Mouse (Mus musculus) cerebellum, postnatal 25 days (tissue): Measurements from ENCODE around the gene Kifc3.
"Not testable (repeated sequence)": the region's sequence is repeated elsewhere in the genome, so short reads cannot be mapped to it uniquely, and the experiment has no call there.

Source experiments
- DNase-seq, 2 experiments: peaks; one replicate each; pipeline ENCODE4 v3.0.0; 2021; ENCODE audit warnings: mixed read lengths in 2 of 2

The Kifc3 gene

DNA sequence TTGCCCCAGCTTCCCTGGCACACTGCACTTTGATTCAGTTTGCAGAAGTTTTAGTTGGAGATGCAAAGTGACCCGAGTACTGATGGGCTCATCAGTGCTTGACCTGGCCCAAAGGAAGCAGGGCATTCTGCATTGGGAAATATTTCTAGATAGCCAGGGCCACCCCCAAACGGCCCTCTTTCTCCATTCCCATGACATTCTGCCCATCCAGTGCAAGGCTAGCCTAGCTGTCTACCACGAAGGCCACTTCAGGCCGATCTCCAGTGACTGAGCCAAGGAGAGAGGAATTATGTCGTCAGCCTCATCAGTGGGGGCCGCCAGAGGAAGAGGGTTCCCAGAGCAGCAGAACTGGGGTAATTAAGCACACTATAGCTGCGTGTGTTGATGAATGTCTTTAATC lies 1.1 kb downstream of the Kifc3 start:
- DNase-seq, result no peak

DNA sequence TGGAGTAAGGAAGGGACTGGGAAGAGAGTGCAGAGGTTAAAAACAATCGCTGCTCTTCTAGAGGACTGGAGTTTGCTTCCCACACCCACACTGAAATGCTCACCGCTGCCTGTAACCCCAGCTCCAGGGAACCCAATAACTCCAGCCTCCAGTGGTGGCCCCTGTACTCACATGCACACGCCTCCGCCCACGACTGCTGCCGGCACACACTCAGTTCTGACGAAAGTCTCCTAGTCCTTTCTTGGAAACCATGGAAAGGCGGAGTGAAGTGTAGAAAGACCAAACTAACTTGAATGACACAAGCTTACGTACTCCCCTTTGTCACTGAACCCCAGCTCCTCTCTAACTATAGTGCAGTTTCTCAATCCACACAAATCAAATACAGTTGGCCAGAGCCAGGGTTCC lies 2.6 kb downstream of the Kifc3 start:
- no peak for DNase-seq

DNA sequence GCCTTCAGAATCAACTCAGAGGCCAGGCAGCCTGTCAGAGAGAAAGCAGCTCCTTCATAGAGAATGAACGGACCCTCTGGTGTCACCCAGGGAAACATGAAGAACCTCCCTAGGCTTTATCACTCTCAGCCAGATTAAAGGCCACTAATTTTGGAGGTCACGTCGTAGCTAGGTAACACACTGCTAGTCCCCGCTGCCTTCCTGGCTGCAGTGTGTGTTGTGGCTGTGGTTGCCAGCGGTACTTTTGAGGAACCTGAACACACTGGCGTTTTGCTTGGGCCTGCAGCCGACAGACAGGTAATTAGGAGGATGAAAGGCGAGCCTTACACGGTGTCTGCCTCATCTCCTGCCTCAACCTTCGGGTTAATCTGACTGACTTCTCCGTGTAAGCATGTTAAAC lies 6.9 kb downstream of the Kifc3 start:
- DNase-seq, result no peak

DNA sequence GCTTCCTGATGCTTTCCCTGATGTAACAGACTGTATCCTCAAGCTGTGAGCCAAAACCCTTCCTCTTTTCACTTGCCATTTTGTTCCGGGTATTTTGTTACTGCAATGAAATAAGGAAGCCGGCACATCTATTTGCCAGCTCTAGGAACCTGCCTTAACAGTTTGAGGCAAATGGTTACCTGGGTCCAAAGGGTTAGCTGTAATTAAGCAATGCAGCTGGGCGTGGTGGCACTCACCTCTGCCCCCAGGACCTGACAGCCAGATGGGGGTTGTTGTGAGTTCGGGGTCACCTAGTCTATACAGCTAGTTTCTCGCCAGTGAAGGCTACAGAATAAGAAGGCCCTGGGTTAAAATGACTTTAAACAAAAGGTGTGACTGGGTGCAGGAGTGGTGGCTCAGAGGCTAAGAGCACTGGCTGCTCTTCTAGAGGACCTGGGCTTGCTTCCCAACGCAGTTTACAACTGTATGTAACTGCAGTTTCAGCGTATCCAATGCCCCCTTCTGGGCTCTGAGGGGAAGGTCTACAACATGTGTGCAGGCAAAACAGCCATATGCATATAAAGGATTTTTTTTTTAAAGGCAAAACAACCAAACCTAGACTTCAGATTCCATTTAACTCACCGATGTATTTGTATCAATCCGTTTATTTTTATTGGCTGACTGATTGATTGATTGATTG lies 11.0 kb downstream of the Kifc3 start:
- no peak for DNase-seq

DNA sequence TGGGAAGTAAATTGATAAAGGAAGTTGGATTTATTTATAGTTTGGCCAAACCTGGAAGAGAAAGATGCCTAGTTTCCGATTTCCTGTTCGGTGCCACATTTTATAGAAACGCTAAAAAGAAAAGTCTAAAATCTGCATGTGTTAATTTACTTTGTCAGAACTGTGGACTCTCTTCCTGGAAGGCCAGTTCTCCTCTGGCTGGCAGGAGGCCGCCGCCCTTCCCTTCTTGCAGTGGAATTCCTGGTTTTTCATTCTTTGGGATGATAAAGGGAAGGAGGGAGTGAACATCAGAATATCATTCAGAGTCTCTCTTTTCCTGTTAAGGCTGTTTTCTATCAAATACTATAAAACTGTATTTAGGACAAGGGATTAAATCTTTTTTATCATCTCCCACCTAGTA lies 15.0 kb downstream of the Kifc3 start:
- DNase-seq, result no peak

DNA sequence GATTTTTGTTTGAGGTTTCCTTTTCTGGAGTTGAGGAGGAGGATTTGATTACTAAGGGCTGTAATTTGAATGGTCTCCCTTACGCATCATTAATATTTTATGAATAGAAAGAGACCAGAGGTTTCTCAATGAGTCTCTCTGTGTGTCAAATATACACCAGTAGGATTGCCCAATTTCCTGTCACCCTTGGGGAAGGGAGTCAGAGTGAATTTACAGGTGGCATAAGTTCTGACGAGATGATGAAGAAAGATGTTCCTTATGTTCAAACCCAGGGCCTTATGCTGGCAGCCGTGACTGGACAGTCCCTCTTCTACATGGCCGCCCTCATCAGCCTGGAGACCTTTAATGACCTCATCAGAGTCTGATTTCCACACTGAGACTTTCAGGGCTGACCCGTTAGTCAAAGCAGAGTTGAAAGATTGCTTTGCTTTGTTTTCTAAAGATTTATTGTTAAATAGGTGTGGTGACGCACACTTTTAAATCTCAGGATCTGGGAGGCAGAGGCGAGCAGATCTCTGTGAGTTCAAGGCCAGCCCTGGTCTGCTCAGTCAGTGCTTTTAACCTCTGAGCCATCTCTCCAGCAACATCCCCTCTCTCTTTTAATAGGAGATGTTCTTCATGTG lies 16.6 kb downstream of the Kifc3 start:
- DNase-seq, result no peak

DNA sequence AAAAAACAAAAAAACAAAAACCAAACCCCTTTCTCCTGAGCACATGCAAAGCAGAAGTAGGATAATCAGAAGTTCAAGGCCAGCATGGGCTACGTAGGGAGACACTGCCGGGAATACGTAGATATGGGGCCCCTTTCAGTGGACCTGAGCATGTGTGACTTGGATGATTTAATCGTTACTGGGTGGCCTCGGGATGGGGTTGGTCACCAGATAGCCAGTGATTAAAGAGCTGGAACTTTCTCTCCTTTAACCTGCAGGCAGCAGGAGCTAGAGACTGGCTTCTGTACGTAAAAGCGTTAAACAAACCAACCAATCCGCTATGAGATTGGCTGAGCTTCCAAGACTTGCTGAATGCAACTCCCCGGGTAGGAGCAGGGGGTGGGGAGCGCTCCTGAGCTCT lies 17.5 kb downstream of the Kifc3 start:
- DNase-seq, result no peak

DNA sequence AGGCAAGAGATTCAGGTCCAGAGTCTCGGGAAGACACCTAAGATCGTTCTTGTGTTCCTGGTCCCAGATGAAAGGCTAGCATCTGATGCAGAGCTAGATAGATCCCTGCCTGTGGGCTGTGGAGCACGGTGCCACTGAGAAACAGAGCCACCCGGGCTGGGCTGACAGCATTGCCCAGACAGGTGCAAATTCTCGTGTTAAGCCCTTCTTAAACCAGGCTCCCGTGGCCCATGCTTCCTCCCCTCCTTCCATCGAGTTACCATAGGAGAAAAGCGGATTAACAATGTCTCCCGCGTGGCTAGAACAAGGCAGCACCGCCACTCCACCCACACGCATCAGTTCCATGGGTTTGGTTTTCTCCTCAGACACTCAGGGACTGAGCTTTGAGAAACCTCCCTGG lies 18.4 kb downstream of the Kifc3 start:
- DNase-seq, result no peak

DNA sequence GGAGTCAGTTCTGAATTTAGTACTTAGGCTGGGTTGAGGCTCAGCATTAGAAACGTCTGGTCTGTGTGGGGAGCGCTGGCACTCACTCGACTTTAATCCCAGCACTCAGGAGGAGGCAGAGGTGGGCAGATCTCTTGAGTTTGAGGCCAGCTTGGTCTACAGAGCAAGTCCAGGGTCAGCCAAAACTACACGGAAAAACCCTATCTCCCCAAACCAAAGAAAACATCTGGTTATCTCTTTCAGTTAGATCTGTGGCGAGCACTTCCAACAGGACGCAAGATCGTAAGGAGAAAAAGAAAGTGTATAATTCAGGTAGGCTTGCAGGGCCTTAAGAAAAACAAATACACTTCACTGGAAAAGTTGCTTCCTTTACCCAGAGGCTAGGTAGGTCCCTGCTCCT lies 20.8 kb downstream of the Kifc3 start:
- DNase-seq, result no peak

DNA sequence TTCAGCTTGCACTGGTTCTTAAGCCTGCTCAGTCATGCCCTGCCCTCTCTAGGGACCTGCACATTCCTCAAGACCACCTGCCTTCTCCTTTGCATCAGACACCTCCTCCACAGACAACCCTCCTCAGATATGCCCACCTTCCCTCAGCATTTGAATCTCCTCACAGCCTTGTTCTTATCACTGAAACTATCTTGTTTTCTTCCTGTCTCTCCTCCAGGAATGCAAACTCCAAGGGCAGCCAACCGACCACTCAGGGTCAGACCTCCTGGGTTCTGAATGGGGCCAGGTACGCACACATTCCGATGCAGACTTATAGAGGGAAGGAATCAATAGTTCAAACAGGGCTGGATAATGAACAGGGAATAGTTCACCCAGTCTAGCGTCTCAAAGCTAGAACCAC lies 24.4 kb downstream of the Kifc3 start:
- DNase-seq, result no peak

DNA sequence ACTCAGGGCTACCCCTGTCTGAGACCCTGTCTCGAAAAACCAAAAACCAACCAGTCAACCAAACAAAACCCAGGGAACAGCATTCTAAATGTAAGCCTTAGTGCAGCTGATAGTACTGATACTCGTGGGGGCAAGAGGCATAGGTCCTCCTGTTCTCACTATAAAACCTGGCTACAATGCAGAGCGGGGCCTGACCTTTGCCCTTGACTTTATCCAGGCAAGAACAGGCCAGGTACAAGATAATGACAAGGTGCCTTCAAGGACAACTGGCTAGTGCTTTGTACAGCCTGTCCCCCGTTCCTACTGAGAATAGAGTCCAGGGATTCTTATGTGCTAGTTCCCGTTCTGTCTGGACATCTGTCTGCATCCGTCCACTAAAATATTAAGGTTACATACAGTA lies 25.6 kb downstream of the Kifc3 start:
- no peak for DNase-seq

DNA sequence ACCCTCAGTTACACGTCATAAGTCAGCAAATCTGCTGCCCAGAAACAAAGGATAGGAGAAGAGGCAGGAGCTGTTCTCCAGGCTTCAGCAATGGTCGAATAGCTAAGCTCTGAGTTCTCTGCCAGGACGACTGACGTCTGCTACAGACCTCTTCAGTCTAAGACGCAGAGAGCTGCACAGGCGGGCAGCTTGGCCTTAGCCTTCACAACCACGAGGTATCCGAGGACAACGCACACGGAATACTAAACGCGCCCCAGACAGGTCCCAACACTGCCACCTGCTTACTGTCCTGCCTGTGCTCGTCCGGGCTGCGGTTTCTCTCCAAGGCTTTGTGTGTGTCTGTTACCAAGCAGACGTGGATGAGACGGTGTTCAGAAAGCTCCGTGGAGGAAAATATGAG lies 26.8 kb downstream of the Kifc3 start:
- DNase-seq, result peak; percentile 15 to 33

DNA sequence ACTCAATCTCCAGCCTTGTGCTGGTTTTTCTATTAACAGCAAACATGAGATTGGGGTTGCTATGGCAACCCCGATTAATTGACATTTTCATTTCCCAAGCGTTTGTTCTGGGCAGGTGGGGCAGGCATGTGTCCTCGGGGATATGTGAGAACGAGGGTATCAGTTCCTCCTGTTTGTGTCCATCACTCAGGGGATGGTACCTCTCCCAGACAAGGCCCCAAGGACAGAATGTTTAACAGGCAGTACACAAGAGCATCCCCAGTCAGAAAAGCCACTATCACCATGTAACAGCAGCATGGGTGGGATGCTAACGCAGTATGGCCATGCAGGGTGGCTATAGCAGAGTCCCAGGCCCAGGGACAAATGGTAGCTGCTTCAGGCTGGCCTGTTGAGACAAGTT lies 27.3 kb downstream of the Kifc3 start:
- no peak for DNase-seq

DNA sequence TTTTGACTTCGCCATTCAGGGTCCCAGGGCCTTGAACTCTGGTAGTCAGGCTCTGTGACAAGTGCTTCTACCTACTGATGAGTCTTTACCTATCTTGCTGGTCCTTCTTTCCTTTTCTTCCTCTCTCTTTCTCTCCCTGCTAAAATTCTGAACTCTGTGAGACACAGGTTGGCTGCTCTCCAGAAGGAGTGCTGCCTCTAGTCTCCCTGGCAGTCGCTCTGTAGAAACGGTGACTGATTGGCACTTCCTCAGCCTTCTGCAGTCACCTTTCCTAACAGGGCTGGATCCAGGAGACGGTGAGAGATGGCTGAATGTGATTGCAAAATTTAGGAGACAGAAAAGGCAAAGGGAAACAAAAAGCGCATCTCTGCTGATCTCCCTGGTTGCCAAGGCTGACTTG lies 30.2 kb downstream of the Kifc3 start:
- DNase-seq, result no peak

DNA sequence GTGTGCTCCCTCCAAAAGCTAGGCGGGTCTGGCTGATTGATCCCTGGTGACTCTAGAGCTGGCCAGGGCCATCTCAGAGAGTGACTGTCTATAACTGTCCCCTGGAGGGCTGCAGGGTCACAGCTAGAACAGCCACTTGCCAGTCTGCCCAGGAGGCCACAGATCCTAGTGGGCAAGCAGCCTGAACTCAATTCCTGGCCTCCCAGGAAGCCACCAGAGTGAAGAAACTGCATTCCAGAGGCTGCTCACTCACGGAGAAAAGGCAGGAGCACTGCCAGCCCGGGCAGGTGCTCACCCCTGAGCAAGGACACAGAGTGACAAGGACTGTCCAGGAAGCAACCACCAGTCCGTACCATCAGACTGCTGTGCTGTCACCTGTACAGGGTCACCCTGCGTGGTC lies 34.9 kb downstream of the Kifc3 start:
- DNase-seq, result no peak

DNA sequence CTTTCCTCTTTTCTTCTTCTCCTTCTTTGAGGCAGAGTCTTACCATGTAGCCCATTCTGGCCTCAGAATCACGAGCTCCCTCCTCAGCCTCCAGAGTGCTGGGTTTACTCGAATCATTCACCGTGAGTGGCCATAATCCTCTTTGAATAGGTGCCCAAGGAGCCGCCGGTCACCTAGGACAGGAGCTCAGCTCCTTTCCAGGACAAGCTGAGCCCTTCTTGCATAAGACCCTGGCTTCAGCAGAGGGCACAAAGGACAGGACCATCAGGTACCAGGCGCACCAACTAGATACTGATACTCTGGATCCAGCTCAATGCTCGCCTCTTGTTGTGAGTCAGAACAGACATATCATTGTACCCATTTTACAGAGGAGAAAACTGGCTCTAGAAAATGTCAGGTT lies 36.2 kb downstream of the Kifc3 start:
- no peak for DNase-seq

DNA sequence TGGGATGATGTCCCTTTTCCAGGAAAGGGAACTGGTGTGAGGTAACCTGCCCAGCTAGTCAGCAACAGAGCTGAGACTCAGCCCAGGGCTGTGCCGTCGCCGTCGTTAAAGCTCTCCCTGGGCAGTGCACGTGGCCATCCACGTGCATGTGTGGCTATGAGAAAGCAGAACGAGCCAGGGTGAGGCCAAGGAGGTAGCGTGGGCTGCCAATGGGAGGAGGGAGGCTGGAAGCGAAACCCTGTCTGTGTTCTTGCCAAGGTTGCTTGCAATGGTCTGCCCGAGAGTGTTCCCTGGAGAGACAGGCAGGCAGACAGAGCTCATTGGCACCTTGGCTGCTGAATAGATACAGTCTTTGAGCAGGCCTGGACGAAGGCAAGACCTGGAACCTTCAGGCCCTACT lies 36.7 kb downstream of the Kifc3 start:
- DNase-seq, result peak; percentile 48 to 59

DNA sequence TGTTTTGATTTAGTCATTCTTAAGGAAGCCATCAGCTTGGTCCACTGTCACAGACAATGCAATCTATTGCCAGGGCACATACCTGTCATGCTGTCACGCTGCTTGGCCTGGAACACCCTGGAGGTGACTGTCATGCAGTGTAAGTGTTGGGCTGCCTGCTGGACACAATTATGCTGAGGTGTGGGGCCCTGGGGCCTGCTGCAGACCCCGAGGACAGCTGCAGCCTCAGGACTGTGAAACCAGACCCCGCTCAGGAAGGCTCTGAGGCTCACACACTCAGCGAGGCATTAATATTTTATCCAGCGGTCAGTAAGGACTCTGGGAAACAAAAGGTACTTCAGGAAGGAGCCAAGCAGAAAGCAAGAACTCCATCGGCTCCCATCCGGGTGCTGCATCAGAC lies 38.1 kb downstream of the Kifc3 start:
- no peak for DNase-seq

DNA sequence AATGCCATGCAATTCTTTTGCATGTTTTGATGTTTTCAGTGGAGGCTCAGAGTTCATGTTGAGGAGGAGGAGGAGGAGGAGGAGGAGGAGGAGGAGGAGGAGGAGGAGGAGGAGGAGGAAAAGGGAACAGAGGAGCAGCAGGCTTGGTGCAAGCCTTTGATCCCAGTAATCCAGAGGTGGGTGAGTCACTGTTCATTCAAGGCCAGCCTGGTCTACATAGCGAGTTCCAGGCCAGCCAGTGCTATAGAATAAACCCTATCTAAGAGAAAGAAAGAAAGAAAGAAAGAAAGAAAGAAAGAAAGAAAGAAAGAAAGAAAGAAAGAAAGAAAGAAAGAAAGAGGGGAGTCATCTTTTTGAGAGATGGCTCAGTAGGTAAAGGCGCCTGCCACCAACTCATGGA lies 38.6 kb downstream of the Kifc3 start:
- DNase-seq, result not testable (repeated sequence)

DNA sequence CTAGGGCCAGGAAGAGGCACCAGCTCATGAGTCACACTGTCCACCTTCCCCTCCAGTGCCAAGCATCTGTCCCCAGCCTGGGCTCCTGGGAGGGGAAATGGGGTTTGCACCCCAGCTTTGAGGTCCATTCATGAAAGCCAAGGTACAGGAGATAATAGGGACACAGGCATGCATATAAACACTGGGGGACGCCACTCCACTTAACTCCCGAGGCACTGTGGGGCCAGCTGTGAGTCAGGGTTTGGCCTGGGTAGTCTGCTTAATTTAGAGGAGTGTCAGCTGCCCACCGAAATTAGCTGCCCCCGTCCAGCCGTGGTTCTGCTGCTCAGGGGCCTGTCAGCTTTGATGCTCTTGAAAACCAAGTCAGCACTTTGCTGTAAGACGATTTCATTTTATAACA lies 39.8 kb downstream of the Kifc3 start:
- no peak for DNase-seq

DNA sequence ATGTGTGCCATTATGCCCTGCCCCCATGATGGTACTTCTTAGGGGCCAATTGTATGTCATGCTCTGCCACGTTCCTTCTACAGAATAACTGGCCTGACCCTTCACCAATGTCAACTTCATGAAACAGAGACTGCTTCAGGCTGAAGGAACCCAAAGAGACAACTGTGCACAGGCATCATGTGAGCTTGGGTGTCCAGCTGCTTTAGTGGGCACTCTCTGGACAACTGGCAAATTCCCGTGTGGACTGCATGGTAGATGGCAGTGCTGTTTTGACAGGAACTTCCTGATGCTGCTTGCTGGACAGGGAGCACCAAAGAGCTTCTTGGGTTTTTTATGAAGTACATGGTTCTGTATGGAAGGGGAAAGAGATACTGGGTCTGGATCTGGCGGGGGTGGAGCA lies 43.3 kb downstream of the Kifc3 start:
- no peak for DNase-seq

DNA sequence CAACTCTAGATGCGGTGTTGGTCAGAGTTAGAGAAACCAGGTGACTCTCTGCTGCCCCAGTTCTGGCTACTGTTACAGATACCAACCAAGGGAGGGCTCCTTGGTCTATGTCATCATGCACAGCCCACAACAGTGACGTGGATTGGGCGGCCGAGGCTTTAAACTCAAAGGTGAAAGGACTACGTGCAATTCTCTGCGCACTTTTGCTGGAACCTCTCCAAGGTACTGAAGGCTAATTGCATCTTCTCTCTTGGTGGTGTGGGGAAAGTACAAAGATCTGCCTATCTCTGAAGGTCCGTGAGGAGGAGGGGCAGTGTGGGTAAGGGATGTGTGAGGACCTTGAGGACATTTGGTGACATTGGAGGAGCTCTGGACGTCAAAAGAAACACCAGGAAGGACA lies 44.0 kb downstream of the Kifc3 start:
- no peak for DNase-seq

DNA sequence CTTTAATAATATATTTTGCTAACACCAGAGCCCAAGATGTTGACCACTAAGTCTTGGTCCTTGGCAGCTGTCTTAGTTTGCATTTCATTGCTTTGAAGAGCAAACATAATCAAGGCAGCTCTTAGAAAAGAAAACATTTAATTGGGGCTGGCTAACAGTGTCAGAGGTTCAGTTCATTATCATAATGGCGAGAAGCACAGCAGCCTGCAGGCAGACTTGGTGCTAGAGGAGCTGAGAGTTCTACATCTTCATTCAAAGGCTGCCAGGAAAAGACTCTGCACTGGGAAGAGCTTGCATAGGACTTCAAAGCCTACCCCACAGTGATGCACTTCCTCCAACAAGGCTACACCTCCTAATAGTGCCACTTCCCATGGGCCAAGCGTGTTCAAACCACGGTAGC lies 45.5 kb downstream of the Kifc3 start:
- DNase-seq, result no peak

DNA sequence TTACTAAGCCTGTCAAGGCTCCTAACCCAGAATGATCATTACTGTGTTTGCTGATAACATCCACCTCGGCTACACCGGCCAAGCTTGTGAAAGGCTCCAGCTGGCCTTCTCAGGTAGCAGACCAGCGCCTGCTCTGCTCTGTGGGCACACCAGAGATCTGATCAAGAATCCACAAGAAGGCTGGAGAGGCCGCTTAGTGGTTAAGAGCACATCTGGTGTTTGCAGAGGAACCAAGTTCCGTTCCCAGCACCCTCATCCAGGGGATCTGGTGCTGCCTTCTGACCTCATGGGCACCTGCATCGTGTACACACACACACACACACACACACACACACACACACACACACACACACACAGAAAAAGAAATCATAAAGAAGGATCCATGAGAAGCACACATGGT lies 46.5 kb downstream of the Kifc3 start:
- DNase-seq, result no peak

DNA sequence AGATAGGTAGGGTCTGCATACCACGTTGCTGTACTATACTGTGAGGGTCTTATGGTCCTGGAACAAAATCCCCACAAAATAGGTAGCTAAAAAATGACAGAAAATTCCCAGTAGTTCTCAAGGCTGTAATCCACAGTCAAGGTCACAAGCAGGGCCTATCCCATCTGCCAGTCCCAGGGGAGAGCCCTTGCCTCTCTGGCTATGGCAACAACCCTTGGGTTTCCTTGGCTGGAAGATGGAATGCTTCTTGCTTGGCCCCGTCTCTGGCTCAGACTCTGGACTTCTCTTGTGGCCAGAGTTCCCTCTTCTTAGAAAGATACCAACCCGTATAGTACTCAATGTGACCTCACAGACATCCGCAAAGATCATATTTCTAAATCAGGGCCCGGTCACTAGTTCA lies 47.3 kb downstream of the Kifc3 start:
- no peak for DNase-seq
